Mouse (Mus musculus) neural tube, embryonic 13.5 days (tissue): Measurements from ENCODE around the gene Rnf227. TPM values are rescaled to one million over a fixed set of nuclear protein-coding genes. Genes with fewer than 3 reads are reported as not detected.

Experiments
- polyA plus RNA-seq: library from polyadenylated mRNA; unstranded; fragments of >200 nt; fragmentation: Nextera tagmentation; extraction: Ambion mirVana; gene quantifications from 2 replicates; pipeline ENCODE4 v1.2.1, GENCODE M21; 2015

Rnf227 gene
- polyA plus RNA-seq, 1 experiment from 2014 or later = 136 TPM

Other genes with a start within 250 kb of the Rnf227 start
- gene Per1, start 245.2 kb upstream of the Rnf227 start, polyA plus RNA-seq = 8.0 and 8.4 TPM in 2 replicates
- gene Hes7, start 220.1 kb upstream of the Rnf227 start, polyA plus RNA-seq = 0.61 TPM in 1 of 2 replicates, not detected in the other
- gene 9130213A22Rik, start 217.9 kb upstream of the Rnf227 start, polyA plus RNA-seq = 0.18 and 0.32 TPM in 2 replicates
- 0.59 and 1.2 TPM in 2 replicates for gene Aloxe3, start 214.6 kb upstream of the Rnf227 start, polyA plus RNA-seq
- 0.22 and 0.23 TPM in 2 replicates for gene Alox12b, start 183.5 kb upstream of the Rnf227 start, polyA plus RNA-seq
- gene Alox8, start 142.6 kb upstream of the Rnf227 start, polyA plus RNA-seq = 0.17 TPM in 1 of 2 replicates, not detected in the other
- gene Gucy2e, start 103.4 kb upstream of the Rnf227 start, polyA plus RNA-seq = 0.21 TPM in 2 replicates
- gene Cntrob, start 16.7 kb upstream of the Rnf227 start, polyA plus RNA-seq = 20.9 and 21.0 TPM in 2 replicates
- gene Trappc1, start 16.5 kb upstream of the Rnf227 start, polyA plus RNA-seq = 225 and 229 TPM in 2 replicates
- gene Kcnab3, start 14.2 kb upstream of the Rnf227 start, polyA plus RNA-seq = 5.5 and 5.7 TPM in 2 replicates
- gene Chd3, start 28.9 kb downstream of the Rnf227 start, polyA plus RNA-seq = 82.3 and 84.6 TPM in 2 replicates
- 112 and 117 TPM in 2 replicates for gene Naa38, start 55.0 kb downstream of the Rnf227 start, polyA plus RNA-seq
- 36.2 and 39.2 TPM in 2 replicates for gene Cyb5d1, start 55.2 kb downstream of the Rnf227 start, polyA plus RNA-seq
- 7.8 and 8.4 TPM in 2 replicates for gene Tmem88, start 57.8 kb downstream of the Rnf227 start, polyA plus RNA-seq
- gene Kdm6b, start 73.2 kb downstream of the Rnf227 start, polyA plus RNA-seq = 44.8 and 47.4 TPM in 2 replicates
- 2.2 and 2.7 TPM in 2 replicates for gene Dnah2, start 208.6 kb downstream of the Rnf227 start, polyA plus RNA-seq
- 68.1 and 72.0 TPM in 2 replicates for gene Efnb3, start 219.7 kb downstream of the Rnf227 start, polyA plus RNA-seq
- 18.1 and 19.7 TPM in 2 replicates for gene Wrap53, start 239.8 kb downstream of the Rnf227 start, polyA plus RNA-seq
- 76.0 and 77.6 TPM in 2 replicates for gene Trp53, start 239.9 kb downstream of the Rnf227 start, polyA plus RNA-seq